Mouse (Mus musculus): ENCODE measurements around the gene Ell3. TPM values are rescaled to one million over a fixed set of nuclear protein-coding genes. Genes with fewer than 3 reads are reported as not detected.

Gene Ell3
- total RNA-seq, 2 experiments from 2014 or later: not detected

Small RNAs within 50 kb of the gene (microRNA-seq; reads per million reads assigned to microRNA genes)
- gene Gm22953: 0 reads per million in 2 experiments

Other genes with a start within 250 kb of the Ell3 start
- gene Trp53bp1, start 172.9 kb downstream of the Ell3 start, total RNA-seq (2021): 100 to 1,000 TPM; 128 to 144 TPM
- 100 to 1,000 TPM; 595 to 602 TPM for gene Map1a, start 154.7 kb downstream of the Ell3 start, total RNA-seq (2021)
- 100 to 1,000 TPM; 106 to 109 TPM for gene Ppip5k1, start 88.9 kb downstream of the Ell3 start, total RNA-seq (2021)
- gene Ckmt1, start 86.6 kb downstream of the Ell3 start, total RNA-seq (2021): 100 to 1,000 TPM; 380 to 418 TPM
- under 1 TPM; 0.58 to 0.77 TPM for gene Strc, start 57.1 kb downstream of the Ell3 start, total RNA-seq (2021)
- gene Pdia3, start 30.5 kb downstream of the Ell3 start, total RNA-seq (2021): 100 to 1,000 TPM; 189 to 197 TPM
- gene Catsper2, start 30.5 kb downstream of the Ell3 start, total RNA-seq (2021): 1 to 10 TPM; 3.4 to 4.6 TPM
- gene Serf2, start 4.9 kb upstream of the Ell3 start, total RNA-seq (2021): 100 to 1,000 TPM; 141 to 144 TPM
- gene Hypk, start 9.0 kb upstream of the Ell3 start, total RNA-seq (2021): 10 to 100 TPM; 17.8 to 18.0 TPM
- gene Serinc4, start 12.5 kb upstream of the Ell3 start, total RNA-seq (2021): under 1 TPM; 0.40 to 0.56 TPM
- gene Mfap1b, start 29.8 kb upstream of the Ell3 start, total RNA-seq (2021): 10 to 100 TPM; 47.8 to 52.9 TPM
- 10 to 100 TPM; 31.0 to 31.4 TPM for gene Mfap1a, start 62.4 kb upstream of the Ell3 start, total RNA-seq (2021)
- gene Wdr76, start 62.4 kb upstream of the Ell3 start, total RNA-seq (2021): 1 to 10 TPM; 2.5 to 2.7 TPM

All from layer of hippocampus, adult 18-20 months (tissue).